Mouse (Mus musculus) gastrocnemius, postnatal 25 days (tissue): ENCODE results near the gene Cdc42ep4. TPM values are rescaled to one million over a fixed set of nuclear protein-coding genes. Genes with fewer than 3 reads are reported as not detected.

Source experiments
- DNase-seq: peaks from one replicate; pipeline ENCODE4 v3.0.0; 2022
- total RNA-seq, 2 experiments: library from RNA; stranded (reverse); gene quantifications; 1 replicate in 1 of 2; 2 replicates in 1 of 2; pipeline ENCODE4 v1.2.3; 2021

Gene Cdc42ep4
- total RNA-seq, 2 experiments from 2014 or later = 5.2 to 7.3 TPM

DNA sequence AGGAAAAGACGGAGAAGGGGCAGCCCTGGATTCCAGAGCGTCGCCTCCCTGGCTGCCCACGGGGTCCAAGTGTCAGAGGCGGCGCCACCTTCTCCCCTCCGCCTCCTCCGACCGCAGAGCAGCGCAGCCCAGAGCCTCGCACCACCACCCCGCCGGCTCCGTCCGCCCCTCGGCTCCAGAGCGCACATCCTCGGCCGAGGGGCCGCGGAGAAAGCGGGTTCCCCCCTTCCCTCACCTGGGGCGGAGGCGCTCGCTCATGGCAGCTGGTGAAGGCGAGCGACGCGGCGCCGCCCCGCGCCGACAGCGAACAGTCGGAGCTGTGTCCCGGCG is 68.1 kb downstream of the Cdc42ep4 start:
- no peak for DNase-seq

DNA sequence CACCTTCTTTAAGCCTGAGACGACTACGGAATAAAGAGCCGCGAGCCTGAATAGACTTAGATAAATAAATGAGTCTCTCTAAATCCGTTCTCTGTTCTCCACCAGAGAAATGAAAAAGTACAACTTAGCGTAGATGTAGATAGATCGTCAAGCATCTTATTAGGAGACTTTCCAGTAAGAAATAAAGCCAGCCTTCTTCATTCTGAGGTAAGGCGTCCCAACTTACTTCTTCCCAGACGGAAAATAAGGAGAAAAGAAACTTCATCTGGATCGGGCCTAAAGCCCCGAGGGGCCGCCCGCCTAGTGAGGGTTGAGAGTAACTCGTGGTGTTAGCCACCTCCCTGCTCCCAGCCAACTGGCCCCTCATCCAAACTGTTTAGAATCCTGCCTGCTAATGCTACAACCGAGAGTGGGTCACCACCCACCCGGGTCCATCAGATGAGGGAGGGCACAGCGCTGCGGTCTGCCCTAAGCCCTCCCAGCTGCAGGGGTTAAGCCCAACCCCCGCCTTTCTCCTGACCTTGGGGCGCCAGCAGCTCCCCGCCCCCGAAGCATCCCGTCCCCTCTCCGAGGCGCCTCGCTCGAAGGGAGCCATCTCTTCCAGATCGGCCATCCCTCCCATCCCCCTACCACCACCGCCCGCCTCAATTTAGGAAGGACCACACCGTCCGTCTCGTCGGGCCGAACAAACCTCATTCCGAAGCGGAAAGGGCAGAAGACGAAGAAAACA is 68.6 kb downstream of the Cdc42ep4 start:
- peak; percentile 40 for DNase-seq

DNA sequence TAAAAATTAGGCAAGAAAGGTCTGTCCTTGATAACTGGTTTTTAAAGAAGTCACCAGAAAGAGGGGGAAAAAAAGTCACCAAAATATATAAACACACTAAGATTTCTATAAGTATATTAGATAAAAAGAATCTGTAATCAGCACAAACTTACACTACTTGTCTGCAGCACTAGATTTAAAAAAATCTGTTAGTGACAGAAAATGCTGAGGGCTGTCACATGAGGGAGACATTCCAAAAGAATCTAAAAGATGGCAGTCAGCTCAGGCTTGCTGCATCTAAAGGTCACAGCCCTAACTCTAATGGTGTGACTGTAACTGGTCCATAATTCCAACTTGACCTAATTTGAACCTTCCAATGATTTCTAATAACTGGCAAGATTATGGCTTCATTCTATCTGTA is 69.7 kb downstream of the Cdc42ep4 start:
- no peak for DNase-seq

DNA sequence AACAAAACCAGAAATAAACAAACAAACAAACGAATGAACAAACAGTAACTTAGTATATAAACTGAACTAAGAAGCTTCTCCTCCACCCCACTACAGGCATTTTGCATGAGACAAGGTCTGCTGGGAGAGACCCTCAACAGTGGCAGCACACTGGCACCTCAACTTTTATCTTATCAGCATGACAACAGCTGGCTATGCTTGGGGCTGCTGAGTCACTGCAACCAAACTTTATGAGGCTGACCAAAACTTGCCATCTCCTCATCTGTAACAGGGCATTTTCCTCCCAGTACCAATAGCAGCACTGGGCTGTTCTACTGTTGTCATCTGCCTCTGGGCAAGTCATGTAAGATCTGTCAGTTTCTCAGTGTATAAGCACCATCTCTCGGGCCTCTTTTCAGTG is 70.7 kb downstream of the Cdc42ep4 start:
- no peak for DNase-seq

DNA sequence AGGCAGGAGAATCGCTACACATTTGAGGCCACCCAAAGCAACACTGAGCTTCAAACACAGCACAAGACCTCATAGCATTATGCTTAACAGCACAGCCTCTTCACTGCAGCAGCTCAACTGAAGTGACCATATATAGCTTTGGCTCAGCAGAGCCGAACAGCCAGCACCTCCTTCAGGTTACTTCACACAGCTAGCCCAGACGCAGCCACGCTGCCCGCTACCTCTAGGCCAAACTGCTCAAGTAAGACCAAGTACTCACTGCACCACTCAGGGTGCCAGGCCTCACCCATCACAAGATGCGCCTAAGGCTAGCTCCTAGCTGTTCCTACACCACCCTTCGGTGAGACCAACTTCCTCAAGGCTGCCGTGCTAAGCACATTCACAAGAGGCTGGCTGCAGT is 73.3 kb downstream of the Cdc42ep4 start:
- DNase-seq = peak; percentile 35

DNA sequence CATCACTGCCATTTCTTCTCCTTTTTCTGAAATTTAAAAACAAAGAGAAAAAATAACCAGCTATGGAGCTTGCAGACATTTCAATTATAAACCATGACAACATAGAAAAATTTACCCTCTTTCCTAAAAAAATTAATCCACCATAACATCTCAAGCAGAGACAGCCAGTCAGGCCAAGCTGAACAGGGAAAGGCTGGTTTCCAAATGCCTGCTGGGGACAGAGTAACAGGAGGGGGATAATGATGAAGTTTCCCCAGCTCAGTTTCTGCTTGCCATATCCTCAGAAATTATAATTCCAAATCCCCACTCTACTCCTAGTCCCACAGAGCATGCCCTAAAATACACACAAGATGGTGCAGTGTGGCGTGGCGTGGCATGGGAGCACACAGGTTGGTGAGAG is 74.3 kb downstream of the Cdc42ep4 start:
- DNase-seq = no peak

Other genes starting within 250 kb of the Cdc42ep4 start
- gene Sstr2, start 132.5 kb downstream of the Cdc42ep4 start, total RNA-seq = not detected
- gene Cog1, start 102.7 kb downstream of the Cdc42ep4 start, total RNA-seq = 10 to 100 TPM; 18.6 to 20.2 TPM
- gene Slc39a11, start 101.8 kb downstream of the Cdc42ep4 start, total RNA-seq = 1 to 10 TPM; 1.8 to 3.1 TPM
- gene Fam104a, start 67.7 kb downstream of the Cdc42ep4 start, total RNA-seq = 10 to 100 TPM; 24.7 to 25.4 TPM
- gene D11Wsu47e, start 67.5 kb downstream of the Cdc42ep4 start, total RNA-seq = 1 to 10 TPM; 4.6 TPM
- gene Cpsf4l, start 41.9 kb downstream of the Cdc42ep4 start, total RNA-seq = not detected